Mouse (Mus musculus) MEL (cell line): ENCODE measurements at regions not wholly inside any gene's neighbourhood (a gene's known extent, or its start where the extent isn't known, plus 50 kb on each side); places are given as distances from the start of the nearest gene placed in this dataset.

Experiments
- DNase-seq: peaks from one replicate; pipeline ENCODE4 v3.0.0; 2011; ENCODE audit warnings: low read depth, low spot score
- H3K27ac ChIP-seq: 2 replicates; pipeline ENCODE4 v1.5.1; 2012; ENCODE audit warnings: low read depth, mild to moderate bottlenecking, control low read depth, low read length, moderate library complexity; ENCODE audit not compliant: control insufficient read depth
- H3K27me3 ChIP-seq, 2 experiments: fragments of 150-350 bp in 1 of 2; sonication (generic) in 1 of 2; 2 replicates each; pipeline ENCODE4 v1.6.1; 2012; ENCODE audit warnings: low read length in 2 of 2, mild to moderate bottlenecking in 2 of 2, improper control_type of control experiment in 1 of 2, moderate library complexity in 1 of 2; ENCODE audit not compliant: insufficient read depth in 2 of 2, control insufficient read depth in 1 of 2
- H3K36me3 ChIP-seq, 2 experiments: 2 replicates each; pipeline ENCODE4 v1.6.1; 2012 to 2014; ENCODE audit warnings: low read length in 2 of 2, improper control_type of control experiment in 1 of 2, inconsistent platforms in 1 of 2, mild to moderate bottlenecking in 1 of 2; ENCODE audit not compliant: insufficient read depth in 2 of 2, control insufficient read depth in 1 of 2
- H3K4me1 ChIP-seq, 2 experiments: fragments of 150-350 bp in 1 of 2; sonication (generic) in 1 of 2; 2 replicates each; pipeline ENCODE4 v1.6.1; 2012; ENCODE audit warnings: low read length in 2 of 2, improper control_type of control experiment in 1 of 2, mild to moderate bottlenecking in 1 of 2; ENCODE audit not compliant: insufficient read depth in 2 of 2, control insufficient read depth in 1 of 2
- H3K4me3 ChIP-seq, 2 experiments: fragments of 150-350 bp in 1 of 2; sonication (generic) in 1 of 2; 2 replicates each; pipeline ENCODE4 v1.5.1; 2012; ENCODE audit warnings: low read depth in 2 of 2, low read length in 2 of 2, mild to moderate bottlenecking in 2 of 2, moderate library complexity in 2 of 2, control low read depth in 1 of 2, improper control_type of control experiment in 1 of 2; ENCODE audit not compliant: control insufficient read depth in 1 of 2, insufficient read depth in 1 of 2
- H3K79me2 ChIP-seq: 2 replicates; pipeline ENCODE4 v1.6.1; 2012; ENCODE audit warnings: mild to moderate bottlenecking, low read length, moderate library complexity; ENCODE audit not compliant: control insufficient read depth, poor library complexity, insufficient read depth
- H3K9ac ChIP-seq: 2 replicates; pipeline ENCODE4 v1.6.1; 2012; ENCODE audit warnings: low read depth, mild to moderate bottlenecking, control low read depth, low read length, moderate library complexity; ENCODE audit not compliant: control insufficient read depth, poor library complexity, severe bottlenecking
- H3K9me3 ChIP-seq: fragments of 150-350 bp; sonication (generic); replicated peaks from 2 replicates; pipeline ENCODE4 v1.6.1; 2012; ENCODE audit warnings: mild to moderate bottlenecking, low read length, improper control_type of control experiment, moderate library complexity; ENCODE audit not compliant: insufficient read depth
- CHD1 ChIP-seq: IDR thresholded peaks from 2 replicates; pipeline ENCODE4 v1.6.1; 2012; ENCODE audit warnings: low read depth, mild to moderate bottlenecking, inconsistent platforms, low read length, improper control_type of control experiment
- CHD2 ChIP-seq: IDR thresholded peaks from 2 replicates; pipeline ENCODE4 v1.6.1; 2011; ENCODE audit warnings: low read length, improper control_type of control experiment
- CTCF ChIP-seq, 3 experiments: IDR thresholded peaks in 2 of 3; conservative IDR thresholded peaks in 1 of 3; 2 replicates each; pipeline ENCODE4 v1.5.1; 2011 to 2012; ENCODE audit warnings: low read length in 3 of 3, low read depth in 2 of 3, mild to moderate bottlenecking in 2 of 3, improper control_type of control experiment in 1 of 3, inconsistent platforms in 1 of 3, mixed read lengths in 1 of 3, moderate library complexity in 1 of 3; ENCODE audit not compliant: control insufficient read depth in 1 of 3, insufficient read depth in 1 of 3, poor library complexity in 1 of 3, severe bottlenecking in 1 of 3
- E2F4 ChIP-seq: IDR thresholded peaks from 2 replicates; pipeline ENCODE4 v1.6.1; 2011; ENCODE audit warnings: low read depth, low read length, improper control_type of control experiment, borderline replicate concordance
- ELF1 ChIP-seq: IDR thresholded peaks from 2 replicates; pipeline ENCODE4 v1.6.1; 2014; ENCODE audit warnings: low read depth, mild to moderate bottlenecking, inconsistent platforms, low read length, improper control_type of control experiment, moderate library complexity
- EP300 ChIP-seq, 2 experiments: IDR thresholded peaks; 2 replicates each; pipeline ENCODE4 v1.6.1; 2011; ENCODE audit warnings: improper control_type of control experiment in 2 of 2, low read length in 2 of 2, low read depth in 1 of 2, mild to moderate bottlenecking in 1 of 2
- GABPA ChIP-seq: IDR thresholded peaks from 2 replicates; pipeline ENCODE4 v1.6.1; 2012; ENCODE audit warnings: low read depth, mild to moderate bottlenecking, inconsistent platforms, low read length, improper control_type of control experiment, moderate library complexity
- GATA1 ChIP-seq: IDR thresholded peaks from 2 replicates; pipeline ENCODE4 v1.6.1; 2011; ENCODE audit warnings: low read depth, low read length, improper control_type of control experiment
- HCFC1 ChIP-seq: IDR thresholded peaks from 2 replicates; pipeline ENCODE4 v1.6.1; 2012; ENCODE audit warnings: low read depth, mild to moderate bottlenecking, inconsistent platforms, low read length, improper control_type of control experiment, moderate library complexity
- MAFK ChIP-seq: IDR thresholded peaks from 2 replicates; pipeline ENCODE4 v1.6.1; 2011; ENCODE audit warnings: low read depth, mild to moderate bottlenecking, low read length, improper control_type of control experiment, borderline replicate concordance
- MAZ ChIP-seq: IDR thresholded peaks from 2 replicates; pipeline ENCODE4 v1.6.1; 2012; ENCODE audit warnings: low read depth, mild to moderate bottlenecking, inconsistent platforms, low read length, improper control_type of control experiment
- MYC ChIP-seq: IDR thresholded peaks from 2 replicates; pipeline ENCODE4 v1.6.1; 2011; ENCODE audit warnings: low read depth, mild to moderate bottlenecking, low read length, improper control_type of control experiment, moderate library complexity
- NRF1 ChIP-seq: IDR thresholded peaks from 2 replicates; pipeline ENCODE4 v1.6.1; 2014; ENCODE audit warnings: low read depth, mild to moderate bottlenecking, inconsistent platforms, low read length, improper control_type of control experiment, moderate library complexity; ENCODE audit not compliant: poor library complexity, insufficient read depth, severe bottlenecking
- POLR2A ChIP-seq, 2 experiments: IDR thresholded peaks; 2 replicates each; pipeline ENCODE4 v1.6.1; 2011 to 2012; ENCODE audit warnings: low read length in 2 of 2, mild to moderate bottlenecking in 2 of 2, control low read depth in 1 of 2, improper control_type of control experiment in 1 of 2, low read depth in 1 of 2, moderate library complexity in 1 of 2; ENCODE audit not compliant: control insufficient read depth in 1 of 2, insufficient read depth in 1 of 2, poor library complexity in 1 of 2
- POLR2AphosphoS2 ChIP-seq: IDR thresholded peaks from 2 replicates; pipeline ENCODE4 v1.6.1; 2011; ENCODE audit warnings: low read length, improper control_type of control experiment
- RAD21 ChIP-seq: IDR thresholded peaks from 2 replicates; pipeline ENCODE4 v1.6.1; 2011; ENCODE audit warnings: mild to moderate bottlenecking, low read depth, low read length, improper control_type of control experiment
- RCOR1 ChIP-seq: IDR thresholded peaks from 2 replicates; pipeline ENCODE4 v1.6.1; 2012; ENCODE audit warnings: low read depth, mild to moderate bottlenecking, inconsistent platforms, low read length, improper control_type of control experiment
- SIN3A ChIP-seq: IDR thresholded peaks from 2 replicates; pipeline ENCODE4 v1.6.1; 2012; ENCODE audit warnings: low read length, improper control_type of control experiment, inconsistent platforms
- USF1 ChIP-seq: IDR thresholded peaks from 2 replicates; pipeline ENCODE4 v1.6.1; 2014; ENCODE audit warnings: low read depth, mild to moderate bottlenecking, inconsistent platforms, low read length, improper control_type of control experiment, moderate library complexity
- USF2 ChIP-seq, 2 experiments: IDR thresholded peaks; 2 replicates each; pipeline ENCODE4 v1.6.1; 2011 to 2012; ENCODE audit warnings: improper control_type of control experiment in 2 of 2, low read length in 2 of 2, borderline replicate concordance in 1 of 2, inconsistent platforms in 1 of 2, low read depth in 1 of 2, mild to moderate bottlenecking in 1 of 2; ENCODE audit not compliant: insufficient read depth in 1 of 2
- ZKSCAN1 ChIP-seq: IDR thresholded peaks from 2 replicates; pipeline ENCODE4 v1.6.1; 2012; ENCODE audit warnings: low read depth, mild to moderate bottlenecking, inconsistent platforms, low read length, improper control_type of control experiment, moderate library complexity

GRCm38 (mm10) chr9:89846973-89847372 is 62.7 kb upstream of the Rasgrf1 start:
- no peak overlapping the region for H3K9ac ChIP-seq
- H3K27me3 ChIP-seq: no peaks in the 10 kb centered on the region
- H3K4me3 ChIP-seq: no peak overlapping the region
- H3K27ac ChIP-seq: no peak overlapping the region
- no peaks in the 10 kb centered on the region for H3K36me3 ChIP-seq
- no peaks in the 10 kb centered on the region for H3K9me3 ChIP-seq
- H3K79me2 ChIP-seq: no peaks in the 10 kb centered on the region
- no peak for DNase-seq
- no peaks in the 10 kb centered on the region for H3K4me1 ChIP-seq
- TF ChIP-seq GATA1 (no peak), CHD2 (no peak)
- TF ChIP-seq, all 39 proteins: peak for 0

GRCm38 (mm10) chr9:89842776-89843089 is 67.0 kb upstream of the Rasgrf1 start:
- TF ChIP-seq SIN3A: no peak
- TF ChIP-seq MAZ: no peak
- no peak for TF ChIP-seq GABPA
- no peak for TF ChIP-seq POLR2AphosphoS2
- TF ChIP-seq NRF1: no peak
- no peak for TF ChIP-seq MYC
- no peak for TF ChIP-seq EP300 (IDR thresholded peaks at IDR 0.05; ENCODE audit: low read depth in 1 of 2, low read length in 2 of 2)
- no peak for TF ChIP-seq ELF1
- no peak for TF ChIP-seq CTCF (IDR thresholded peaks at IDR 0.05 in 2 of 3, conservative IDR thresholded peaks at IDR 0.05 in 1 of 3; ENCODE audit: control insufficient read depth in 1 of 3, insufficient read depth in 1 of 3, low read depth in 2 of 3, low read length in 3 of 3, poor library complexity in 1 of 3, severe bottlenecking in 1 of 3)
- no peak for TF ChIP-seq CHD2
- TF ChIP-seq E2F4: no peak
- no peak for TF ChIP-seq RCOR1
- TF ChIP-seq HCFC1: no peak
- no peak for TF ChIP-seq ZKSCAN1
- TF ChIP-seq MAFK: no peak
- TF ChIP-seq CHD1: no peak
- no peak for TF ChIP-seq RAD21
- TF ChIP-seq USF2 (IDR thresholded peaks at IDR 0.05; ENCODE audit: borderline replicate concordance in 1 of 2, insufficient read depth in 1 of 2, low read depth in 1 of 2, low read length in 2 of 2): no peak
- TF ChIP-seq USF1: no peak
- no peak for TF ChIP-seq POLR2A (IDR thresholded peaks at IDR 0.05; ENCODE audit: control insufficient read depth in 1 of 2, insufficient read depth in 1 of 2, low read depth in 1 of 2, low read length in 2 of 2, poor library complexity in 1 of 2)
- Histone ChIP-seq H3K27ac (no peak overlapping the region), H3K27me3 (no peaks in the 10 kb centered on the region), H3K79me2 (no peaks in the 10 kb centered on the region), H3K4me1 (no peaks in the 10 kb centered on the region), H3K4me3 (no peak overlapping the region), H3K9ac (no peak overlapping the region), H3K9me3 (no peaks in the 10 kb centered on the region), H3K36me3 (no peaks in the 10 kb centered on the region)
- no peak for DNase-seq
